Mouse (Mus musculus): ENCODE results near the gene Cyp4x1. TPM values are rescaled to one million over a fixed set of nuclear protein-coding genes. Genes with fewer than 3 reads are reported as not detected.
A peak's percentile ranks its signal among the peaks of the same experiment; 100 is the strongest.
"Not testable (repeated sequence)": the region's sequence is repeated elsewhere in the genome, so short reads cannot be mapped to it uniquely, and the experiment has no call there.

Gene Cyp4x1
- total RNA-seq (2022): 10 to 100 TPM; 11.7 to 14.8 (median 12.9) TPM

GRCm38 (mm10) chr4:115133621-115134295 lies at the start of gene Cyp4x1:
Cyp4x1 (minus strand) TSS chr4:115134281.
- DNase-seq (ENCODE audit: low spot score in 2 of 2): peak; percentile 64 to 82

- DNase-seq (ENCODE audit: low spot score in 2 of 2): not testable (repeated sequence)
Observed at GRCm38 (mm10) chr4:115176201-115176600, 42.1 kb upstream of the Cyp4x1 start.

- DNase-seq (ENCODE audit: low spot score in 2 of 2): no peak
Observed at GRCm38 (mm10) chr4:115174694-115175353, 40.7 kb upstream of the Cyp4x1 start.

- not testable (repeated sequence) for DNase-seq (ENCODE audit: low spot score in 2 of 2)
Observed at GRCm38 (mm10) chr4:115158963-115159362, 24.9 kb upstream of the Cyp4x1 start.

- DNase-seq (ENCODE audit: low spot score in 2 of 2): no peak
Observed at GRCm38 (mm10) chr4:115154723-115155122, 20.6 kb upstream of the Cyp4x1 start.

GRCm38 (mm10) chr4:115134296-115134630 lies 182 bp upstream of the Cyp4x1 start:
- peak; percentile 18 to 29 for DNase-seq (ENCODE audit: low spot score in 2 of 2)

GRCm38 (mm10) chr4:115133085-115133484 lies 996 bp downstream of the Cyp4x1 start:
- peak in 1 of 2 experiments; percentile 8 for DNase-seq (ENCODE audit: low spot score in 2 of 2)

- DNase-seq (ENCODE audit: low spot score in 2 of 2): no peak
Observed at GRCm38 (mm10) chr4:115124713-115125112, 9.4 kb downstream of the Cyp4x1 start.

GRCm38 (mm10) chr4:115123507-115123906 lies 10.6 kb downstream of the Cyp4x1 start:
- DNase-seq (ENCODE audit: low spot score in 2 of 2): no peak

GRCm38 (mm10) chr4:115121608-115122007 lies 12.5 kb downstream of the Cyp4x1 start:
- DNase-seq (ENCODE audit: low spot score in 2 of 2): no peak

GRCm38 (mm10) chr4:115121162-115121561 lies 12.9 kb downstream of the Cyp4x1 start:
- no peak for DNase-seq (ENCODE audit: low spot score in 2 of 2)

GRCm38 (mm10) chr4:115119642-115120041 lies 14.4 kb downstream of the Cyp4x1 start:
- DNase-seq (ENCODE audit: low spot score in 2 of 2): no peak

GRCm38 (mm10) chr4:115113266-115113665 lies 20.8 kb downstream of the Cyp4x1 start:
- no peak for DNase-seq (ENCODE audit: low spot score in 2 of 2)

- DNase-seq (ENCODE audit: low spot score in 2 of 2): no peak
Observed at GRCm38 (mm10) chr4:115111167-115111566, 22.9 kb downstream of the Cyp4x1 start.

GRCm38 (mm10) chr4:115103510-115103909 lies 30.6 kb downstream of the Cyp4x1 start:
- DNase-seq (ENCODE audit: low spot score in 2 of 2): peak in 1 of 2 experiments; percentile 50

GRCm38 (mm10) chr4:115101682-115102081 lies 32.4 kb downstream of the Cyp4x1 start:
- DNase-seq (ENCODE audit: low spot score in 2 of 2): peak; percentile 37 to 53

- no peak for DNase-seq (ENCODE audit: low spot score in 2 of 2)
Observed at GRCm38 (mm10) chr4:115097146-115097496, 37.0 kb downstream of the Cyp4x1 start.

GRCm38 (mm10) chr4:115096435-115097145 lies 37.5 kb downstream of the Cyp4x1 start:
- DNase-seq (ENCODE audit: low spot score in 2 of 2): no peak

GRCm38 (mm10) chr4:115095671-115096434 lies 38.2 kb downstream of the Cyp4x1 start:
- DNase-seq (ENCODE audit: low spot score in 2 of 2): no peak

GRCm38 (mm10) chr4:115094056-115094455 lies 40.0 kb downstream of the Cyp4x1 start:
- DNase-seq (ENCODE audit: low spot score in 2 of 2): no peak

GRCm38 (mm10) chr4:115093331-115093864 lies 40.7 kb downstream of the Cyp4x1 start:
- no peak for DNase-seq (ENCODE audit: low spot score in 2 of 2)

Data from left cerebral cortex, adult 8-10 months (tissue).